Mouse (Mus musculus) brain, adult 2 months (tissue): Measurements from ENCODE around the gene Exoc3l4.

Source experiments
- DNase-seq: peaks from one replicate; pipeline ENCODE4 v3.0.0; 2011; ENCODE audit warnings: low read depth, low spot score

The Exoc3l4 gene

DNA sequence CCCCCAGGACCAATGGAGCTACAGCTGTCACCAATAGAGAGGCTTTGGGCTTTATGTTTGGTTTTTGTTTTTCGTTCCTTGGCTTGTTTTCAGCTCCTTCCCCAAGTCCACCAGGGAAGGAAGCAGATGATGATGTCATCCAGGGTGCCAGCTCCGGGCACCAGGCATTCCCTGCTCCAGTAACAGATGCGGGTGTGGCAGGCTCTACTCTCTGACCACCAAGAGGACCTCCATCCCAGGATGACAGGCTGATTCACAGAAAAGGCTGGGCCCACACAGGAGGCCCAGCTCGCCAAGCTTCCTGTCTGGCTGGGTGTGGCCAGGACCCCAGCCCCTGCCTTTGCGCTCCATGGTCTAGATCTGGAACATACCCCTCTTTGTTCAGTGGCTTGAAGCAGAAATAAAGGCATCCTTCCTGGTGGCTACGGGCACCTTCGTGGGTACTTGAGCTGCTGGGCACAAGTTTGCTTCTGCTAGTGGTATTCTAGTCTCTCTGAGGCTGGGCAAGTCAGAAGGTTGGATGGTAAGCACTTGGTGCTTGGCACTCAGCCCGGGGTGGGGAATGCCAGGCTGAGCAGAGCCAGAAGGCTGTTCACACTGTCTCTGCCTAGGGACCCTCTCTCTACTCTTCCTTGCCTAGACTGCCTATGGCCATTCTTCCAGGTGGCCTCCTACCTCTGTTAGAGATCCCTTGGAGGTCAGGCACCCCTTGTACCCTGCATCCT lies 5.0 kb upstream of the Exoc3l4 start:
- DNase-seq = no peak

DNA sequence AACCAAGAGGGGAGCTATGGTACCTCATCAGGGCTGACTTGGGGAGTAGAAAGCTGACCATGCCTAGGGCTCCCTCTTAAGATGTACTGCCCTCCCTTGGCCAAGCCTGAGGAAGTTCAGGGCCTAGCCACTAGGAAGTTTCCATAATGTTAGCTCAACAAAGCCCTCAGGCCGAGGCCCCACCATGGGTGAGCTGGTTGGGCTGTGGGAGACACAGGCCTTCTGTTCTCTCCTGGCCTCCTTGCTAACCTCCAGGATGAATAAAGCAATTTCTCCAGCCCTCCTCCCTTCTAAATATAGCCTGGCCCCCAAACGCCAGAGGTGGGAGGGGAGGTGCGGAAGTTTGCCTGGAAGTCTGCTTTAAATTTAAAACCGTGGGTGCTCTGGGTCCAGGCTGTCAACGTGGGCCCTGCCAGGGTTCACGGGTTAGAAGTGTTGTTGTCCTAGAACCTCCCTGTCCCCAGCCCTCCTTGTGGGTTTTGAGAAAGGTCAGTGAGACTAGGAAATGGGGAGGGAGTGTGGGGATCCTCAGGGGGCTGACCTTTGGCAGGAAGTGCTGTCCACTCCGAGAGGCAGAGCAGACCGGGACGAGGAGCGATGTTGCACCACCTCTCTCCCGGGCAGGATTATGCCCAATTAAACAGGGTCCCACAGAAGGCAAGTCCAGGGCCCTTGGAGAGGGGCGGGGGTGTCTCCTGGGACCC lies 4.1 kb upstream of the Exoc3l4 start:
- no peak for DNase-seq

DNA sequence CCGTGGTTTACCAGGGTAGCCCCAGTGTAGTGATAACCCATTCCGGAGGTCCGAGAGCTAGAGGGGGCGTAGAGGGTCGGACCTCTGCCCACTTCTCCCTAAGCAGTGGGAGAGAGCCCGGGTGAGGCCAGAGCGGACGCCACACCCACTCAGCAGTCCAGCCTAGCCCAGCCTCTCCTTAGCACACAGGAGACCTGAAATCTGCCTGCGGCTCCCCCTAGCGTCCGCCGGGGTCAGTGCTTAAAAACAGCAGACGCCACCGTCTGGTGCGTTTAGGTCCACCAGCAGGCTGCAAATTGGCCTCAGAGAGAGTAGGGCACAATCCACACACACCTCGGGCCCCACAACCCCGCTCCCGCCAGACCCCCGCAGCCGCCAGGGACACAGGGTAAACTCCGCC lies 3.5 kb upstream of the Exoc3l4 start:
- DNase-seq = peak; percentile 92

DNA sequence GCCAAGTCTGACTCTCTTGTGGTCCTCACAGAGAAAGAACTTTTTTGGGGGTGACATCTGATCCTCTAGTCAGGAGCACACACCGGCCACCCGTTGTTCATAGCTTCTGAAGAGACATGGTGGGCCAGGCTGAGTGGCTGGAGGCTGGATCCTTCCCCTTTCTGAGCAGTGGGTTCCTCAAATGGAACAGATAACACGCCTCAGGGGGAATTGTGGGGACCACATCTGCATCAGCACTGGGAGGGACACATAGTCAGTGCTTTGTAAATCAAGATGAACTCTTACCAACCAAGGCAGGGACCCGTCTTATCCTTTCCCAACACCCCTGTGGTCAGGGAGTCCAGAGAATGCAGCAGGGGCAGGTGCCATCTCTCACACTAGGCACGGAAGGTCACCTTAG lies 3.1 kb downstream of the Exoc3l4 start:
- no peak for DNase-seq

DNA sequence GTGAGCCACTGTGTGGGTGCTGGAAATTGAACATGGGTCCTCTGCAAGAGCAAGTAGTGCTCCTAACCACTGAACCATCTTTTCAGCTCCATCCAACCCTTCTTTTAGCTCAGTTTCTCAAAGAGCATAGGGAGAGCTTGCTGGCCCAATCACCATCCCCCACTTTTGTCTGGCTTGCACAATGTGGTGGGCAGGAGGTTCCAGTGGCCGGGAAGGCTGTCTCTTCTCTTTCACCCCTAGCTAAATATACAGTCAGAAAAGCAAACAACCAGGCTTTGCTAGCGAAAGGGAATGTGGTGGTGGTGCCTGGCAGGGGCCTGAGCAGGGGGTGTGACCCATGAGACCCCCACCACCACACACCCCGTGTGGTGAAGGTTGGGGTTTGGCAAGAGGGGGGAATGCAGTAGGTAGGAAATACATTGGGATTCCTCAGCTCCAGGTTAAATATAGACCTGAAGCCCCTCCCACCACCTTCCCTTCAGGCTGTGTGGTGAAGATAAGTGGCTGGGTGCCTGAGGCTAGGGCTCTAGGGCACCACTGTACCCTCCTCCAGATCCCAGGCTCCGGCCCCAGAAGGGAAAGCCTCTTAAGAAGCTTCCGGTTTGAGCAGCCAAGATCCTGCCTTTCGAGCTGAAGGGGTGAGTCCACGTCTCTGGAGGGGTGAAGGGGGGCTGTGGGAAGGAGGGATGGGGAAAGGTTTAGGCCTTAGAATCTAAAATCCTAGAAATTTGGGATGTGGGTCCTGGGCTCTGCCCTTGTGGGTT lies 4.3 kb downstream of the Exoc3l4 start:
- DNase-seq = no peak

DNA sequence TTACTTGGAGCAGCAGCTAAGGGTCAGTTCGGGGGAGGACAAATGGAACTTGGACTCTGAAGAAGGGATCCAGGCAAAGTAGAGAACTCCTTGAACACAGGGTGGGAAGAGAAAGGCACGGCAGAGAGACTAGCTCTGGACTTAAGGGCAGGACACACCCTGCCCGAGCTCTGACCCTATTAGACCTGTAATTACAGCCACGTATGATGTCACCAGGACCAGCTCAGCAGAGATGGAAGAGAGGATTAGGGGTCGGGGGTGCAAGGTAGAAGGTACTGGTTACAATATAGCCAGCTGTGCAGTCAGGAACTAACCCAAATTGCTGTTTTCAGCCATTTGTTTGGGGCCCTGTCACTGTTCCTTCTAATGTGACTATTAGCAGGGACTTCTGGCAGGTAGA lies 6.0 kb downstream of the Exoc3l4 start:
- DNase-seq = no peak

DNA sequence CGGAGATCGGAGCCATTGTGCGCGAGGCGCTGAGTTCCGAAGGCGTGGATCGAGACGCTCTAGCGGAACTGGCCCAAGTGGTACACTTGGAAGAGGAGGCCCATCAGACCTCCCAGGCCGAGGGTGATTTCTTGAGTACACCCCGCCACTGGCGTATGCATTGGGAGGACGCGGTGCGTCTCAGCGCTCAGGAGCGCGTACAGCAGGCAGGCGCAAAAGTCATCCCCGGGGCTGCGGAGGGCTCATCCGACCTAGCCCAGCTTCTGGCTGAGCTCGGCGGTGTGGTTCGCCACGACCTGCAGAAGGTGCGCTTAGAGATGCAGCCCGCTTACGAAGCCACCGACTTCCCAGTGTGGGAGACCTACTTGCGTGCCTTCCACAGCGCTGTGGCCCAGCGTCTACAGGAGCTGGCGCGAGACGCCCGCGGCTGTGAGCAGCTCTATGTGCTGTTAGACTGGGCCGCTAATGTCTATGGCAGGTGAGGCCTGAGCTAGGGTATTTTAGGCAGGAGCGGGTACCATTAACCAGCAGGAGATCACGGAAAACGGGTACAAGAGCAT lies 6.8 kb downstream of the Exoc3l4 start:
- no peak for DNase-seq

DNA sequence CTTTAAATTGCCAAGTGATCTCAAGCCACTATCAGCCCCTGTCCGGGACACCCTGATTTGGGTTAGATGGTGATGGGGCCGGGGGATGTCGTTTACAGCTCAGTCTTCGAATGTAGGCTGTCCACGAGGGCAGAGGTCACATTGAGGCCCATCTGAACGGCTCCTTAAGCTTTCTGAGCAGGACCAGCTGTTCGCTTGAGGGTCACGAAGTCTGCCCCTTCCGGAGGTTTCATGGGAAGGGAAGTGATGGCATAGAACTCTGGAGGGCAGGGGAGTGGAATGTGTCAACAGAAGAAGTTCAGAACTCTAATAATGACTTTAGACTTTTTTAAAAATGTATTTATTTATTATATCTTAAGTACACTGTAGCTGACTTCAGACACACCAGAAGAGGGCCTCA lies 7.7 kb downstream of the Exoc3l4 start:
- DNase-seq = no peak

DNA sequence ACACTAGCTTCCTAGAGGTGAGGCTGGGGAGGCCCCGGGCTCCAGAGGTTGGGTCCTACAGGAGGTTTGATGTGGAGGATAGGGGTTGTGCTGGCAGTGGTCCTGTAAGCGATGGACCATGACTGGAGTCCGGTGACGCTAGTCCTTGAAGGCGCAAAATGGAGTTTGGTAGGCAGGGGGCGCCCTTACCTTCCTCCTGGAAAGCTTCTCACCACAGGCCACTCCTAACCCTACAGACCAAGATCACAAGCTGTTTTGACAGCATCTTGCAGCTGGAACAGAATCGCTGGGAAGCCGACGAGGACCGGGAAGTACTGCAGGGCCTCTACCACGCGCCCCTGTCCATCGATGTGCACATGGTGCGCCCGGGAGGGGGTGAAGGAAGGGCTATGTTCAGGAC lies 8.4 kb downstream of the Exoc3l4 start:
- DNase-seq = peak; percentile 84

DNA sequence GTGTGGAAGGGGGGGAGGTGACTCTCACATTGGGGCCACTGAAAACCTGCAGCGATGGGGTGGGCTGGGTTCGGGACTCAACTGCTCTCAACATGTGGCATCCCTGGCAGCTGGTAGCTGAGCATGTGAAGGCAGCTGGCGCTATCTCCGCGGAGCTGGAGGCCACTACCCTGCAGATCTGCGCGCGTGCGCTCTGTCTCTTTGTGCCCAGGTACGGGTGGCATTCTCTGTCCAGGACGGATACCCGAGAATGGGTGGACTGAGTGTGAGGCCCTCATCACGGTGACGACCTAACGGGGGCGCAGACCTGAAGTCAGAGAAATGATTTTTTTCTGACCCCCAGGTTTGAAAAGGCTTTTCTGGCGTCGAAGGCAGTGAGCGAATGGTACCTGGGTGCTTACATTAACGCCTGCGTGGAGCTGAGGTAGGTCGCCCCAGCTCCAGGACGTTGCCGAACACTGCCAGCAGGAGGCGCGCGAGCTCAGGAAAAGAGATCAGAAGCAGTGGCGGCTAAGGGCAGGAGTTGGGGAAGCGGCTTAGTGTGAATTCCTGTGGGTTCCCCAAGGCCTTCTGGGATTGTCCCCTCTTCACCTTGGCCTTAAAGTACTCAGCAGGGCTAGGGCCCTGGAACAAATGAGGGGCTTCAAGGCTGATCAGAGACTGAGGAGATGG lies 9.1 kb downstream of the Exoc3l4 start:
- DNase-seq = peak; percentile 91

DNA sequence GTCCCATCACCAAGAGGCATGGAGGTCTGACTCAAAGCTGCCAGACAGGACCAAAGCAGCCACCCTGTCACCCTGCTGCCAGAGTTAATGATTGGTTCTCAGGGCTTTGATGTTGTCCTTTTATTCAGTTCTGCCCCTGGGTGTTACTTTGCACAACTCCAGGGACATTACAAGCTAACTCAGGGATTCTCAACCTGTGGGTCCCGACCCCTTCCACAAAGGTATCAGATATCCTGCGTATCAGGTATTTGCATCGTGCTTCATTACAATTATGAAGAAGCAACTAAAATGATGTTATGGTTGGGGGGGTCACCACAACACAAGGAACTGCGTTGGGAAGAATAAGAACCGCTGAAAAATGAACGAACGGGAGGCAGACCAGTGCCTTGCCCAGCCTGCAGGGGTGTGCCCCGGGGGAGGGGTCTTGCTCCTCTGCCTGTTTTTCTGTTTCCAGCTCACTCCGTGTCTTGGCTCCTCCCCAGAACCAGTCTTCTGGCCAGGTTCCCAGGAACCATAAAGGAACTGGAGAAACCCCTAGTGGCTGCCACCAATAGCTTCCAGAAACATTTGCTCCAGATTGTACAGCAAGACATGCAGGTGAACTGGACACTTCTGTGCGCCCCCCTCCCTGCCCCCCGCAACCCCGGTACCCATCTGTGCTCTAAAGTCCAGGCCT lies 10.8 kb downstream of the Exoc3l4 start:
- no peak for DNase-seq

DNA sequence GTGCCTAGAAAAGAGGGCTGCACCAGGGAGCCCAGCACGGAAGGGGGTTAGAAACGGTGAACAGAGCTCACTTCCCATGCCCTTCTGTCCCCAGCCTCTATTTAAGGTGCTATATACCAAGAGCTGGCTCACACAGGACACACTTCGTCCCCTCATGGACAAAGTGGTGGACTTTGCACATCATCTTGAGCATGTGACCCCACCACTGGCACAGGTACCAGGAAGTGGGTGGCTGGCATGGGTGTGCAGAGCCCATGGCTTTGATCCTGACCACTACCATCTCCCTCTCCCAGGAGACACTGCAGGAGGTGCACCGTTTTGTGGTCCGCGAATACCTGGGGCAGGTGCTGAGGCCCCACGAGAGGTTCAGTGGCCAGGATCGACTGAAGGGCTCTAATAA lies 11.5 kb downstream of the Exoc3l4 start:
- DNase-seq = no peak

DNA sequence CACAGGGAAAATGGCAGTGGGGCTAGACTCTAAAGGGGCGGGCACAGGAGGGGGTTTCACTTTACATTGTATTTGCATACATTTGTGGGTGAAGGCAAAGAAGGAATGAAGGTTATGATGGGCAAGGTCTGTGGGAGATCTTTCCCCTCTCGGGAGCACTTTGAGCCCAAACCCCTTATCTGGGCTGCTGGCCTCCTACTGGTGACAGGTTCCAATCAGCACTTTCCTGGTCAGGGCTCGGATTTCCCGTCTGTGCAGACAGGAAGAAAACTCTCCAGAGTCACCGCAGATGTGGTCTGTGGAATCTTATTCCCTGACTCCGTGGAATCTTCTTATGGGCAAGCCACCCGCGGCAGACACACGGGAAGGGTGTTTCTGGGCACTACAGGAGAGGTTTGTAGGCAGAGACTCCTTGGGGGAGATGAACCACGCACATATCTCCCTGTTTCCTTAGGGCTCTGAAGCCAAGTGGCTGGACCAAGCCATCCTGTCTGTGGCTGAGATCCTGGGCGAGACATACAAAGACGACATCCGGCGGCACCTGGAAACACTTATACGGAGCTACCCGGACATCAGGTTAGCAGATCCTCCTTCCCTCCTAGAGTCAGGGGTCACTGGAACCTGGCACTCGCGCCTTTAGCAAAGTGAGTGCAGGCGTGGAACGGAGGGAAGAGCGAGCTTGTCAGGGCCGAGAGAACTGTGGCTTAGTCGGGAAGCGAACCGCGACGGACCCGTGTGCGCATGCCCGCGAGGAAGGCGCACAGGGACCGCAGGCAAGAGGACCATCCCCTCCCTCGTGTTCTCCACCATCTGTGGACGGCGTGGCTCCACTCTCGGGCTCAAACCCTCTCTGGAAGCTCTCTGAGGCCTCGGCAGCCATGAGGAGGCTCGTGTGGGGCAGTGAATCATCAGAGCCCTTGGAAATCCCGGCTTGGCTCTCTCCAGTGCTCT lies 12.4 kb downstream of the Exoc3l4 start:
- peak; percentile 71 for DNase-seq

DNA sequence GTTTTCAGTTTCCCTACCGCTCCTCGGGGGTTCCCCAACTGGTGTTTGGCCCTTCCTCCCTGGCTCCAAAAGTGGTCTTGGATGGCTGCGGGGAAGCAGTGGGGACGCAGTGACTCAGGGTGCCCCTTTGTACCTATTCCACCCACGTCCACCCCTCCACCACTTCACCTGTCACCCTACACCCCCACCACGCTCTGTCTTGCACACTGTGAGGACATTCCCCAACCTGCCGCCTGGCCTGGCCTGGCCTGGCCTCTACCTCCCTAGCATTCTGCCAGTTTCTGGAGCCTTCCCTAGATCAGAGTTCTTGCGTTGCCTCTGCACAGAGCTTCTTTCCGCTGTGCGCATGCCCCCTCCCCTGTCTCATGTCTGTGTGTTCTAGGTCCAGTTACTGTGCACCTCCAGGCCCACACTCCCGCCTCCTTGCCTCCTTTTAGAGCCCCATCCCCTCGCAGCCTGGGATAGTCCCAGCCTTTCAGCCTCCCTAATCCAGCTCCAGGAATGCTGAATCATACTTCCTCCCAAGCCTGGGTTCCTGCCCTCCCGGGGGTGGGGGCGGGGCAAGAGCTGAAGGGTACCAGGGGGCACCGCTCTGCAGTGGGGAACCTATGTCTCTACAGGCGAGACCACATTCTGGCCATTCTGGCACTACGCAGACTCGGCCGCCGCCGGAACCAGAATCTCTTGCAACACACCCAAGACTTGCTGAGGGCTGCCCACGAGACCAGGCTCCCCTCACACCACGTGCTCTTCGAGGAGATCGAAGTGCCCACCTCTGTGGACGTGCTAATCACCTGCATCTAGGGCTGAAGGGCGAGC lies 13.4 kb downstream of the Exoc3l4 start:
- DNase-seq = no peak

DNA sequence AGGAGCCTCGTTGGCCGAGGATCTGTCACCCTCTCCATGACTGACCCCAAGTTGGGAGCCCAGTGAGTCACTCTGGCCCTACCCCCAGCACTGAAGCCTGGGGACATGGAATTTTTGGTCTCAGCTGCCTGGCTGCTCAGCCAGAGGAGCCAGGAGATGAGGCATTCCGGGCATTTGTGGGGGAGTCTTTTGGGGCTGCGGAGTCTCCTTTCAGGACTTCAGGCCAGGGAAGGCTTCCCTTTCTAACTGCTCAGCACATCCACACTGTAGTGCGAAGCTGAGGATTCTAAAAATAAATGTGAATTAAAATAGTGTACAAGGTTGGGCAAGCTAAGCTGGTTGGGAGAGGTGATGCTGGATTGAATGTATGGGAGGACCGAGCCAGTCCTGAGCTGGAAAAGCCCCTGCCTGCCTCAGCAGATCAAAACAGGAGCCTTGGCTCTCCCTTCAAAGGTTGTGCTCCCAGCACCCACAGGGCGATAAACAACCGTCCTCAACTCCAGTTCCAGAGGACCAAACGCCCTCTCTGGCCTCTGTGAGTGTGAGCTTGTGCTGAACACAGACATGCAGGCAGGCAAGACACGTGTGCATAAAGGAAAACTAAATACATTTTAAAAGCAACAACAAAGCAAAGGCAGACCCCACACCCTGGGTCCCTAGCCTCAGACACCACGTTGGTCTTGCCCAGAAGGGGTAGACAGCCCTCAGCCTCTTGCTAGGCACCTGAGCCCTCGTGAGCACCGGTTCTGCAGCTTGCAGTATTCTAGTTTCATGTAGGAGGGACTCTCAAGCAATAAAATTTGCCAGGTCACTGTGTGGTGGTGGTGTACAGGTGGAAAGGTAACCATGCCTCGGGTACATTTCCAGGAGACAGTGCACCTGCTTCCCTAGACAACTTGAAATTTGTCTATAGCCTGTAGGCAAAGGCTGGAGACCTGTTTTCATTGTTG lies 14.3 kb downstream of the Exoc3l4 start:
- peak; percentile 54 for DNase-seq

DNA sequence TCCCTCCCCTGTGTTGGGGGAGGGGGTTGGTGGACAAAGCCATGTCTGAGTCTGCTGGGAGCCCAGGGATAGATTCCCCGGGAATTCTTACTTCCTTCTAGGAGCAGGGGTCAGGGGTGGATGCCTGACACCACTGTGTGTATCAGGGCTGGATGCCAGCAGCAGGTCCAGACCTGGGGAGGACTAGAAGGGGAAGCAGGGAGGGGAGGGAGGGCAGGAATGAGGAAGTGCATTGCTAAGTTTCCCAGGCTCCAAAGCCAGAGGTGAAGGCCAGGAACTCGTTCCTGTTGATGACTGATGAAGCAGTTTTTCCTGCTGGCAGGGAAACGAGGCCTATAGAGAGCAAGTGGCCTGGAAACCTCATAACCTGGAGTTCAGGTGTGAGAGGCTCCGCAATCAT lies 15.3 kb downstream of the Exoc3l4 start:
- no peak for DNase-seq

DNA sequence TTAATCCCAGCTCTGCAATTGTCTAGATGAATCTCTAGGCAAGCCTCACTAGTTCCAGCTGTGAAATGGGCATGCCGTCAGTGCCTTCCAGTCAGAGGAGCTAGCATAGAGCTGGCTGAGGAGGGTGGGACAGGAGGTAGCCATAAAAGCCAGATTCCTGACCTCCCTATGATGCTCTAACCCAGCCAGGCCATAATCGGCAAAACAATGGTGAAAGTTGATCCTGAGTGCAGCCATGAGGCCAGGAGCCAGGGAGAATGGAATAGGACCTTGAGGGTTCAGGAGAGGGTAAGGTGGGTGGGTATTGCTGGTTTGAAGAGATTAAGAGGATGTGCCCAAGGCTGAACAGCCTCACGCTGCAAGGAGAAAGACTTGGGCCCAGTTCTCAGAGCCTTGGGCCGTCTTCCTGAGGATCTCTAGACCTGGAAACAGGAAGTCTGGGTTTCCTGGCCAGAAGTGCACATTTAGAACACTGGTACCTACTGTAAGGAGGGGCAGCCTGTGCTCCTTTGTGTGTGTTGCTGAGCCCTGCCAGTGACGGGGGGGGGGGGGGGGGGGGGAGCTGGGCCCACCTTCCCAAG lies 16.0 kb downstream of the Exoc3l4 start:
- DNase-seq = no peak
